Mouse (Mus musculus) lung, postnatal 0 days (tissue): ENCODE results near the gene Igsf6. TPM values are rescaled to one million over a fixed set of nuclear protein-coding genes. Genes with fewer than 3 reads are reported as not detected.
"Not testable (repeated sequence)": the region's sequence is repeated elsewhere in the genome, so short reads cannot be mapped to it uniquely, and the experiment has no call there.

ENCODE experiments used
- ATAC-seq: fragments of 200-750 bp; cut with Nextera tagmentation; 2 replicates; pipeline ENCODE4 v1.8.0; 2017; ENCODE audit warnings: moderate library complexity
- DNase-seq: peaks from one replicate; pipeline ENCODE4 v3.0.0-alpha.2; 2016; ENCODE audit warnings: low spot score
- H3K27ac ChIP-seq: fragments of 300-500 bp; sonication (generic); 2 replicates; pipeline ENCODE4 v1.5.1; 2014; ENCODE audit warnings: antibody characterized with exemption, mild to moderate bottlenecking, low read length, mixed read lengths
- H3K27me3 ChIP-seq: fragments of 300-500 bp; sonication (generic); replicated peaks from 2 replicates; pipeline ENCODE4 v1.6.1; 2014; ENCODE audit warnings: low read length, mixed read lengths; ENCODE audit not compliant: insufficient read depth
- H3K36me3 ChIP-seq: fragments of 300-500 bp; sonication (generic); 2 replicates; pipeline ENCODE4 v1.6.1; 2014; ENCODE audit warnings: low read length, mixed read lengths; ENCODE audit not compliant: insufficient read depth
- H3K4me1 ChIP-seq: fragments of 300-500 bp; sonication (generic); 2 replicates; pipeline ENCODE4 v1.6.1; 2014; ENCODE audit warnings: antibody characterized with exemption, low read depth, low read length, mixed read lengths; ENCODE audit not compliant: insufficient read depth
- H3K4me2 ChIP-seq: fragments of 300-500 bp; sonication (generic); replicated peaks from 2 replicates; pipeline ENCODE4 v1.6.1; 2014; ENCODE audit warnings: low read depth, mild to moderate bottlenecking, low read length, moderate library complexity, mixed read lengths
- H3K4me3 ChIP-seq: fragments of 300-500 bp; sonication (generic); 2 replicates; pipeline ENCODE4 v1.5.1; 2014; ENCODE audit warnings: low read depth, low read length
- H3K9ac ChIP-seq: fragments of 300-500 bp; sonication (generic); replicated peaks from 2 replicates; pipeline ENCODE4 v1.6.1; 2014; ENCODE audit warnings: low read depth, mild to moderate bottlenecking
- H3K9me3 ChIP-seq: fragments of 300-500 bp; sonication (generic); 2 replicates; pipeline ENCODE4 v1.6.1; 2016; ENCODE audit warnings: low read length, mixed read lengths
- CTCF ChIP-seq: IDR thresholded peaks from 2 replicates; pipeline ENCODE4 v1.5.1; 2016; ENCODE audit warnings: antibody characterized with exemption, mild to moderate bottlenecking
- EP300 ChIP-seq: IDR thresholded peaks from 2 replicates; pipeline ENCODE4 v1.6.1; 2016; ENCODE audit warnings: antibody characterized with exemption, mild to moderate bottlenecking, control low read depth
- WGBS: fragments of 180-500 bp; shearing (Covaris S2); extraction: QIAGEN DNeasy Blood & Tissue Kit; methylation state at CpG from one replicate; pipeline ENCODE4 v1.1.7; 2014; 5-methylcytosine and 5-hydroxymethylcytosine counted together
- polyA plus RNA-seq: library from polyadenylated mRNA; unstranded; fragments of >200 nt; fragmentation: Nextera tagmentation; extraction: Ambion mirVana; gene quantifications from 2 replicates; pipeline ENCODE4 v1.2.1, GENCODE M21; 2015

Igsf6 gene
- polyA plus RNA-seq, 1 experiment from 2014 or later, result 5.5 TPM

- H3K27me3 ChIP-seq, result no peaks in the 10 kb centered on the region
- 8% methylated on average over 18 of the region's 24 CpGs for WGBS
These were observed 39.1 kb downstream of the Igsf6 start for GRCm38 (mm10) chr7:121035161-121035721.

GRCm38 (mm10) chr7:121034701-121035141 is 39.7 kb downstream of the Igsf6 start:
- H3K4me3 ChIP-seq, result peak overlapping the region; percentile 96
- peaks cover 4% of the 10 kb centered on the region; the same call in 1 of the 2 replicates for H3K4me1 ChIP-seq
- H3K36me3 ChIP-seq, result no peaks in the 10 kb centered on the region
- H3K9me3 ChIP-seq, result no peaks in the 10 kb centered on the region
- no peaks in the 10 kb centered on the region for H3K27me3 ChIP-seq
- TF ChIP-seq CTCF (no peak), EP300 (no peak)
- DNase-seq (peak; percentile 36), ATAC-seq (peak; percentile 71)
- 0% methylated on average over 29 of the region's 63 CpGs for WGBS
- peak overlapping the region; percentile 91 for H3K27ac ChIP-seq
- peak overlapping the region; percentile 96 for H3K9ac ChIP-seq
- peak overlapping the region; percentile 85 for H3K4me2 ChIP-seq

More at GRCm38 (mm10) chr7:121035161-121035721, 39.1 kb downstream of the Igsf6 start:
- peak overlapping the region; percentile 96 for H3K9ac ChIP-seq
- peak overlapping the region; percentile 96 for H3K4me3 ChIP-seq
- peak overlapping the region; percentile 85 for H3K4me2 ChIP-seq
- ATAC-seq (peak; percentile 20), DNase-seq (peak; percentile 84)
- no peaks in the 10 kb centered on the region for H3K9me3 ChIP-seq
- TF ChIP-seq CTCF, result no peak
- no peak for TF ChIP-seq EP300
- H3K4me1 ChIP-seq, result peaks cover 4% of the 10 kb centered on the region; the same call in 1 of the 2 replicates
- H3K27ac ChIP-seq, result peak overlapping the region; percentile 91
- H3K36me3 ChIP-seq, result no peaks in the 10 kb centered on the region

GRCm38 (mm10) chr7:121033856-121034652 is 40.3 kb downstream of the Igsf6 start, which contains the start of gene Mettl9:
TSS of gene Mettl9 (plus strand) at chr7:121034445.
- Histone ChIP-seq H3K36me3 (no peaks in the 10 kb centered on the region), H3K9me3 (no peaks in the 10 kb centered on the region), H3K9ac (peak within 1 kb of the TSS; percentile 96), H3K27me3 (no peaks in the 10 kb centered on the region), H3K4me1 (peaks cover 4% of the 10 kb centered on the region; the same call in 1 of the 2 replicates), H3K4me2 (peak within 1 kb of the TSS; percentile 85), H3K27ac (peak within 1 kb of the TSS; percentile 91), H3K4me3 (peak within 1 kb of the TSS; percentile 96)
- peak; percentile 98 for ATAC-seq
- peak; percentile 98 for DNase-seq
- 2% methylated on average over 25 of the region's 43 CpGs for WGBS
- TF ChIP-seq EP300, result peak; percentile 63
- peak; percentile 38; the same call in 1 of the 2 replicates for TF ChIP-seq CTCF

GRCm38 (mm10) chr7:121029947-121030346 is 44.4 kb downstream of the Igsf6 start:
- not testable (repeated sequence) for H3K4me1 ChIP-seq, H3K27me3 ChIP-seq, H3K4me2 ChIP-seq, DNase-seq, H3K9ac ChIP-seq, H3K4me3 ChIP-seq, H3K9me3 ChIP-seq, ATAC-seq, H3K36me3 ChIP-seq, H3K27ac ChIP-seq

- no peak for ATAC-seq
- no peaks in the 10 kb centered on the region for H3K9me3 ChIP-seq
- no peak overlapping the region for H3K9ac ChIP-seq
- WGBS, result 45% methylated on average over 3 of the region's 3 CpGs
- no peaks in the 10 kb centered on the region for H3K27me3 ChIP-seq
- TF ChIP-seq EP300 (no peak), CTCF (no peak)
- no peak overlapping the region for H3K27ac ChIP-seq
- H3K4me3 ChIP-seq, result no peak overlapping the region
- no peaks in the 10 kb centered on the region for H3K36me3 ChIP-seq
- no peak for DNase-seq
- no peak overlapping the region for H3K4me2 ChIP-seq
- no peaks in the 10 kb centered on the region for H3K4me1 ChIP-seq
These were observed 48.1 kb downstream of the Igsf6 start for GRCm38 (mm10) chr7:121026300-121026699.

- Histone ChIP-seq H3K36me3 (no peaks in the 10 kb centered on the region), H3K4me2 (no peak overlapping the region), H3K27me3 (no peaks in the 10 kb centered on the region), H3K27ac (no peak overlapping the region), H3K4me1 (no peaks in the 10 kb centered on the region), H3K4me3 (no peak overlapping the region), H3K9me3 (no peaks in the 10 kb centered on the region), H3K9ac (no peak overlapping the region)
- TF ChIP-seq EP300 (no peak), CTCF (no peak)
- 60% methylated on average over 6 of the region's 6 CpGs for WGBS
- no peak for DNase-seq
- no peak for ATAC-seq
These were observed 49.0 kb downstream of the Igsf6 start for GRCm38 (mm10) chr7:121025221-121026008.
